Mouse (Mus musculus): ENCODE measurements around the gene Gm20388. TPM values are rescaled to one million over a fixed set of nuclear protein-coding genes. Genes with fewer than 3 reads are reported as not detected.
A peak's percentile ranks its signal among the peaks of the same experiment; 100 is the strongest.
"Not testable (repeated sequence)": the region's sequence is repeated elsewhere in the genome, so short reads cannot be mapped to it uniquely, and the experiment has no call there.

Gene Gm20388
- total RNA-seq, 2 experiments from 2014 or later = 4.0 TPM; not detected in 1

GRCm38 (mm10) chr8:122554786-122555185, 2644.1 kb downstream of the Gm20388 start:
- DNase-seq = no peak

- peak; percentile 63 to 87 for DNase-seq
These were observed 2645.7 kb downstream of the Gm20388 start for GRCm38 (mm10) chr8:122556030-122557009.

GRCm38 (mm10) chr8:122557248-122558038, 2646.8 kb downstream of the Gm20388 start:
- no peak for DNase-seq

GRCm38 (mm10) chr8:122558671-122559349, 2648.2 kb downstream of the Gm20388 start:
- no peak for DNase-seq

GRCm38 (mm10) chr8:122561199-122561598, 2650.6 kb downstream of the Gm20388 start:
- peak in 1 of 2 experiments; percentile 65 for DNase-seq

GRCm38 (mm10) chr8:122564363-122565352, 2654.0 kb downstream of the Gm20388 start:
- DNase-seq = peak; percentile 33 to 48

- DNase-seq = peak; percentile 51 to 58
These were observed 2656.1 kb downstream of the Gm20388 start for GRCm38 (mm10) chr8:122566766-122567165.

GRCm38 (mm10) chr8:122567361-122568108, 2656.9 kb downstream of the Gm20388 start, which contains the start of gene Cdt1:
Cdt1 (plus strand) TSS chr8:122568015.
- peak; percentile 96 for DNase-seq

GRCm38 (mm10) chr8:122568109-122568504, 2657.5 kb downstream of the Gm20388 start:
- DNase-seq = no peak

GRCm38 (mm10) chr8:122568881-122569309, 2658.3 kb downstream of the Gm20388 start:
- no peak for DNase-seq

GRCm38 (mm10) chr8:122569329-122569728, 2658.7 kb downstream of the Gm20388 start:
- no peak for DNase-seq

GRCm38 (mm10) chr8:122569996-122570395, 2659.4 kb downstream of the Gm20388 start:
- no peak for DNase-seq

- DNase-seq = no peak
These were observed 2660.5 kb downstream of the Gm20388 start for GRCm38 (mm10) chr8:122571153-122571552.

GRCm38 (mm10) chr8:122571750-122572267, 2661.2 kb downstream of the Gm20388 start:
- DNase-seq = no peak

- no peak for DNase-seq
These were observed 2662.1 kb downstream of the Gm20388 start for GRCm38 (mm10) chr8:122572751-122573150.

GRCm38 (mm10) chr8:122573176-122573575, 2662.5 kb downstream of the Gm20388 start:
- DNase-seq = not testable (repeated sequence)

- no peak for DNase-seq
These were observed 2662.9 kb downstream of the Gm20388 start for GRCm38 (mm10) chr8:122573577-122573976.

GRCm38 (mm10) chr8:122574264-122574663, 2663.6 kb downstream of the Gm20388 start:
- DNase-seq = no peak

GRCm38 (mm10) chr8:122574667-122575251, 2664.1 kb downstream of the Gm20388 start:
- no peak for DNase-seq
